Mouse (Mus musculus) bone marrow macrophage, adult 2 months (primary cell): ENCODE data around the gene Akap2.

Experiments used
- CTCF ChIP-seq: IDR thresholded peaks from 2 replicates; pipeline ENCODE4 v1.5.1; 2012; ENCODE audit warnings: low read depth, mild to moderate bottlenecking, low read length, moderate library complexity
- POLR2A ChIP-seq: IDR thresholded peaks from 2 replicates; pipeline ENCODE4 v1.6.1; 2012; ENCODE audit warnings: mild to moderate bottlenecking, low read depth, low read length, borderline replicate concordance

GRCm38 (mm10) chr4:57789118-57789517, 71.7 kb downstream of the Akap2 start:
- TF ChIP-seq CTCF (no peak), POLR2A (no peak)
